Mouse (Mus musculus) brain, embryonic 14.5 days (tissue): ENCODE measurements around the gene Psmb2. TPM values are rescaled to one million over a fixed set of nuclear protein-coding genes. Genes with fewer than 3 reads are reported as not detected.
A peak's percentile ranks its signal among the peaks of the same experiment; 100 is the strongest.

Experiments
- DNase-seq: peaks from one replicate; pipeline ENCODE4 v3.0.0-alpha.2; 2011; ENCODE audit warnings: low read depth
- CTCF ChIP-seq: fragments of 200-500 bp; IDR thresholded peaks from 2 replicates; pipeline ENCODE4 v1.5.1; 2012; ENCODE audit warnings: inconsistent platforms, mild to moderate bottlenecking, moderate library complexity, borderline replicate concordance; ENCODE audit not compliant: insufficient read depth, insufficient read length; ENCODE audit errors: extremely low read depth
- POLR2A ChIP-seq: fragments of 200-500 bp; IDR thresholded peaks from 2 replicates; pipeline ENCODE4 v1.6.1; 2012; ENCODE audit warnings: mild to moderate bottlenecking, inconsistent platforms, borderline replicate concordance; ENCODE audit not compliant: poor library complexity, insufficient read depth, insufficient read length, severe bottlenecking; ENCODE audit errors: extremely low read depth
- polyA plus RNA-seq: library from polyadenylated mRNA; depleted of rRNA; stranded (reverse); fragments of >200 nt; gene quantifications from 2 replicates; pipeline ENCODE4 v1.2.3, GENCODE M21; 2012; rRNA removed

Psmb2 gene
- 253 and 284 TPM in 2 replicates for polyA plus RNA-seq

GRCm38 (mm10) chr4:126677054-126678003 is at the start of gene Psmb2:
Gene Psmb2 (plus strand): TSS chr4:126677630.
- TF ChIP-seq CTCF (no peak), POLR2A (peak; percentile 50; the same call in 1 of the 2 replicates)
- DNase-seq: peak; percentile 99

- TF ChIP-seq CTCF (no peak), POLR2A (no peak)
- DNase-seq: no peak
Observed at GRCm38 (mm10) chr4:126631922-126632321, 45.5 kb upstream of the Psmb2 start.

- TF ChIP-seq POLR2A (no peak), CTCF (no peak)
- no peak for DNase-seq
Observed at GRCm38 (mm10) chr4:126632668-126633067, 44.8 kb upstream of the Psmb2 start.

GRCm38 (mm10) chr4:126636330-126636729 is 41.1 kb upstream of the Psmb2 start:
- peak; percentile 16 for DNase-seq
- no peak for TF ChIP-seq CTCF

GRCm38 (mm10) chr4:126637446-126637845 is 40.0 kb upstream of the Psmb2 start:
- peak; percentile 43 for DNase-seq

GRCm38 (mm10) chr4:126639339-126639738 is 38.1 kb upstream of the Psmb2 start:
- TF ChIP-seq POLR2A (no peak), CTCF (no peak)
- peak; percentile 88 for DNase-seq

More at GRCm38 (mm10) chr4:126637446-126637845, 40.0 kb upstream of the Psmb2 start:
- TF ChIP-seq POLR2A (no peak), CTCF (no peak)

GRCm38 (mm10) chr4:126641901-126642300 is 35.5 kb upstream of the Psmb2 start:
- TF ChIP-seq POLR2A (no peak), CTCF (no peak)
- no peak for DNase-seq

- no peak for TF ChIP-seq CTCF
- TF ChIP-seq POLR2A: no peak
- DNase-seq: no peak
Observed at GRCm38 (mm10) chr4:126643815-126644214, 33.6 kb upstream of the Psmb2 start.

GRCm38 (mm10) chr4:126644333-126644963 is 33.0 kb upstream of the Psmb2 start:
- peak; percentile 41 for DNase-seq

GRCm38 (mm10) chr4:126647996-126648910 is 29.2 kb upstream of the Psmb2 start:
- TF ChIP-seq CTCF: no peak
- no peak for TF ChIP-seq POLR2A
- DNase-seq: peak; percentile 93

More at GRCm38 (mm10) chr4:126644333-126644963, 33.0 kb upstream of the Psmb2 start:
- no peak for TF ChIP-seq POLR2A
- TF ChIP-seq CTCF: no peak
